Mouse (Mus musculus) intestine, embryonic 16.5 days (tissue): ENCODE measurements at regions not wholly inside any gene's neighbourhood (a gene's known extent, or its start where the extent isn't known, plus 50 kb on each side); places are given as distances from the start of the nearest gene placed in this dataset.

Experiments
- ATAC-seq: fragments of 200-750 bp; cut with Nextera tagmentation; 2 replicates; pipeline ENCODE4 v1.8.0; 2017; ENCODE audit warnings: moderate TSS enrichment, moderate library complexity
- H3K27ac ChIP-seq: fragments of 300-500 bp; sonication (generic); 2 replicates; pipeline ENCODE4 v1.5.1; 2014; ENCODE audit warnings: mild to moderate bottlenecking, low read length
- H3K27me3 ChIP-seq: fragments of 300-500 bp; sonication (generic); replicated peaks from 2 replicates; pipeline ENCODE4 v1.6.1; 2014; ENCODE audit warnings: low read length, control low read depth, mixed read lengths; ENCODE audit not compliant: control insufficient read depth, insufficient read depth
- H3K36me3 ChIP-seq: fragments of 300-500 bp; sonication (generic); 2 replicates; pipeline ENCODE4 v1.6.1; 2014; ENCODE audit warnings: low read length, control low read depth; ENCODE audit not compliant: control insufficient read depth, insufficient read depth
- H3K4me1 ChIP-seq: fragments of 300-500 bp; sonication (generic); 2 replicates; pipeline ENCODE4 v1.6.1; 2014; ENCODE audit warnings: low read length, control low read depth, mixed read lengths; ENCODE audit not compliant: control insufficient read depth, insufficient read depth
- H3K4me2 ChIP-seq: fragments of 300-500 bp; sonication (generic); 2 replicates; pipeline ENCODE4 v1.6.1; 2014; ENCODE audit warnings: low read depth, low read length, control low read depth
- H3K4me3 ChIP-seq: fragments of 300-500 bp; sonication (generic); 2 replicates; pipeline ENCODE4 v1.5.1; 2014; ENCODE audit warnings: mild to moderate bottlenecking, low read length
- H3K9ac ChIP-seq: fragments of 300-500 bp; sonication (generic); 2 replicates; pipeline ENCODE4 v1.6.1; 2014; ENCODE audit warnings: low read depth, low read length
- H3K9me3 ChIP-seq: fragments of 300-500 bp; sonication (generic); 2 replicates; pipeline ENCODE4 v1.6.1; 2016; ENCODE audit warnings: low read length, control low read depth; ENCODE audit not compliant: control insufficient read depth
- WGBS: fragments of 180-500 bp; shearing (Covaris S2); extraction: QIAGEN DNeasy Blood & Tissue Kit; methylation state at CpG from one replicate; pipeline ENCODE4 v1.1.7; 2014; 5-methylcytosine and 5-hydroxymethylcytosine counted together

- H3K9me3 ChIP-seq: no peaks in the 10 kb centered on the region
- H3K27me3 ChIP-seq: no peaks in the 10 kb centered on the region
- ATAC-seq: peak; percentile 7; the same call in 1 of the 2 replicates
- no peaks in the 10 kb centered on the region for H3K4me1 ChIP-seq
- 68% methylated on average over 3 of the region's 3 CpGs for WGBS
- H3K4me2 ChIP-seq: no peak overlapping the region
- no peak overlapping the region for H3K4me3 ChIP-seq
- H3K27ac ChIP-seq: no peak overlapping the region
- H3K36me3 ChIP-seq: no peaks in the 10 kb centered on the region
- no peak overlapping the region for H3K9ac ChIP-seq
Observed at GRCm38 (mm10) chr3:60266666-60267415, 185.2 kb downstream of the Sucnr1 start.

- Histone ChIP-seq H3K36me3 (no peaks in the 10 kb centered on the region), H3K4me1 (no peaks in the 10 kb centered on the region), H3K27ac (no peak overlapping the region), H3K9me3 (no peaks in the 10 kb centered on the region), H3K27me3 (no peaks in the 10 kb centered on the region), H3K4me2 (no peak overlapping the region), H3K9ac (no peak overlapping the region), H3K4me3 (no peak overlapping the region)
- ATAC-seq: peak; percentile 87
Observed at GRCm38 (mm10) chr3:60267416-60268174, 185.9 kb downstream of the Sucnr1 start.

GRCm38 (mm10) chr3:60270463-60270862 lies 188.8 kb downstream of the Sucnr1 start:
- Histone ChIP-seq H3K9ac (no peak overlapping the region), H3K4me1 (no peaks in the 10 kb centered on the region), H3K4me3 (no peak overlapping the region), H3K9me3 (no peaks in the 10 kb centered on the region), H3K27ac (no peak overlapping the region), H3K27me3 (no peaks in the 10 kb centered on the region), H3K4me2 (no peak overlapping the region), H3K36me3 (no peaks in the 10 kb centered on the region)
- 33% methylated on average over 1 of the region's 1 CpGs for WGBS
- ATAC-seq: no peak

- Histone ChIP-seq H3K36me3 (no peaks in the 10 kb centered on the region), H3K9me3 (no peaks in the 10 kb centered on the region), H3K4me1 (no peaks in the 10 kb centered on the region), H3K27me3 (no peaks in the 10 kb centered on the region), H3K4me2 (no peak overlapping the region), H3K27ac (no peak overlapping the region), H3K4me3 (no peak overlapping the region), H3K9ac (no peak overlapping the region)
- no peak for ATAC-seq
- WGBS: 45% methylated on average over 1 of the region's 1 CpGs
Observed at GRCm38 (mm10) chr3:60273744-60274143, 192.1 kb downstream of the Sucnr1 start.

GRCm38 (mm10) chr3:60275249-60275838 lies 193.7 kb downstream of the Sucnr1 start:
- H3K4me3 ChIP-seq: no peak overlapping the region
- WGBS: 69% methylated on average over 6 of the region's 6 CpGs
- no peaks in the 10 kb centered on the region for H3K9me3 ChIP-seq
- H3K9ac ChIP-seq: no peak overlapping the region
- no peaks in the 10 kb centered on the region for H3K4me1 ChIP-seq
- H3K27ac ChIP-seq: no peak overlapping the region
- no peaks in the 10 kb centered on the region for H3K27me3 ChIP-seq
- H3K4me2 ChIP-seq: no peak overlapping the region
- no peaks in the 10 kb centered on the region for H3K36me3 ChIP-seq
- peak; percentile 63 for ATAC-seq

- WGBS: 69% methylated on average over 1 of the region's 1 CpGs
- Histone ChIP-seq H3K4me2 (no peak overlapping the region), H3K9ac (no peak overlapping the region), H3K4me1 (no peaks in the 10 kb centered on the region), H3K9me3 (no peaks in the 10 kb centered on the region), H3K4me3 (no peak overlapping the region), H3K27me3 (no peaks in the 10 kb centered on the region), H3K27ac (no peak overlapping the region), H3K36me3 (no peaks in the 10 kb centered on the region)
- ATAC-seq: no peak
Observed at GRCm38 (mm10) chr3:60277791-60278190, 194.8 kb upstream of the Mbnl1 start.

GRCm38 (mm10) chr3:60281229-60281628 lies 191.4 kb upstream of the Mbnl1 start:
- Histone ChIP-seq H3K9ac (no peak overlapping the region), H3K27me3 (no peaks in the 10 kb centered on the region), H3K27ac (no peak overlapping the region), H3K4me3 (no peak overlapping the region), H3K9me3 (no peaks in the 10 kb centered on the region), H3K4me1 (no peaks in the 10 kb centered on the region), H3K4me2 (no peak overlapping the region), H3K36me3 (no peaks in the 10 kb centered on the region)
- no peak for ATAC-seq

- WGBS: 73% methylated on average over 3 of the region's 3 CpGs
- Histone ChIP-seq H3K4me2 (no peak overlapping the region), H3K27me3 (no peaks in the 10 kb centered on the region), H3K4me3 (no peak overlapping the region), H3K9ac (no peak overlapping the region), H3K27ac (no peak overlapping the region), H3K4me1 (no peaks in the 10 kb centered on the region), H3K36me3 (no peaks in the 10 kb centered on the region), H3K9me3 (no peaks in the 10 kb centered on the region)
- ATAC-seq: no peak
Observed at GRCm38 (mm10) chr3:60281959-60282495, 190.6 kb upstream of the Mbnl1 start.

GRCm38 (mm10) chr3:60292142-60292541 lies 180.5 kb upstream of the Mbnl1 start:
- H3K9me3 ChIP-seq: no peaks in the 10 kb centered on the region
- no peaks in the 10 kb centered on the region for H3K27me3 ChIP-seq
- H3K4me3 ChIP-seq: no peak overlapping the region
- ATAC-seq: no peak
- H3K4me2 ChIP-seq: no peak overlapping the region
- H3K4me1 ChIP-seq: no peaks in the 10 kb centered on the region
- no peak overlapping the region for H3K9ac ChIP-seq
- no peak overlapping the region for H3K27ac ChIP-seq
- H3K36me3 ChIP-seq: no peaks in the 10 kb centered on the region
- 84% methylated on average over 2 of the region's 2 CpGs for WGBS
